Mouse (Mus musculus): ENCODE measurements at regions not wholly inside any gene's neighbourhood (a gene's known extent, or its start where the extent isn't known, plus 50 kb on each side); places are given as distances from the start of the nearest gene placed in this dataset.

DNA sequence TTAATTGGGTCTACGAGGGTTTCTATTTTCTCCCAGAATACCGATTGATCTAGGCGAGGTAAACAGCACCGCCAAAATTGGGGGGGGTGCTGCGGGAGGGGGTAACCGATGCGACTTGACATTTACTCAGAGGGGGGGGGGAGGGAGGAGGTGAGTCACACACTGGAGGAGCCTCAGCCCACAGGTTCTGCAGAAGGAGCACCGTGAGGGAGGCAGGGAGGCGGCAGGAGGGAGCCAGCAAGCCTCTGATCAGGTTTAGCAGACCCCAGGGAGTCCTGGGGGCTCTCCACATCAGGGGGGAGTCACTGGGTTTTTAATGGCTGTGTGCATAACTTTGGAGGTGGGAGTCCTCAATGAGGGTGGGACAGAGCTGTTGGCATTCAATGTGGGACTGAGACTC is 51.3 kb upstream of the Ier5l start:
- DNase-seq = no peak

DNA sequence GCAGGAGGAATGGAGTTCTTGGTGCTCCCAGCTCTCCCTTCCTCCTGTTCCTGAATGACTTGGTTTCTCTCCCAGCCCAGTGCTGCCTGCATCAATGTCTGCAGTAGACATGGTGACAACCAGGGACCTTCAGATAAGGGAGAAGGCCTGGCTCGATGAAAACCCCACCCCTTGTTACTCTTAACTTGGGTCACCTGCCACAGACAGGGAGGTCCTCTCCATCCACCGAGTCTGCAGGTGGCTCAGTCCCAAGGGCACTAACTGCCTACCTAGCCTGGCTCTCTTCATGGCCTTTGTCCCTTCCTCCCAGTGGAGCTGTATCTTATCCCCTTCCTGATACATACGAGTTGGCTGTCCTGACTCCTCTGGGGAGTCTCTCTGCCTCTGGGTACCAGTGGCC is 51.8 kb upstream of the Ier5l start:
- DNase-seq = no peak

- DNase-seq = no peak
Measured at GRCm38 (mm10) chr2:30527495-30527894, 53.5 kb upstream of the Ier5l start.

GRCm38 (mm10) chr2:30532948-30533347 is 58.9 kb upstream of the Ier5l start:
- DNase-seq = no peak

- DNase-seq = no peak
Measured at GRCm38 (mm10) chr2:30533367-30533766, 59.3 kb upstream of the Ier5l start.

GRCm38 (mm10) chr2:30534485-30534884 is 60.4 kb upstream of the Cstad start:
- no peak for DNase-seq

- DNase-seq = no peak
Measured at GRCm38 (mm10) chr2:30539305-30539704, 55.5 kb upstream of the Cstad start.

DNA sequence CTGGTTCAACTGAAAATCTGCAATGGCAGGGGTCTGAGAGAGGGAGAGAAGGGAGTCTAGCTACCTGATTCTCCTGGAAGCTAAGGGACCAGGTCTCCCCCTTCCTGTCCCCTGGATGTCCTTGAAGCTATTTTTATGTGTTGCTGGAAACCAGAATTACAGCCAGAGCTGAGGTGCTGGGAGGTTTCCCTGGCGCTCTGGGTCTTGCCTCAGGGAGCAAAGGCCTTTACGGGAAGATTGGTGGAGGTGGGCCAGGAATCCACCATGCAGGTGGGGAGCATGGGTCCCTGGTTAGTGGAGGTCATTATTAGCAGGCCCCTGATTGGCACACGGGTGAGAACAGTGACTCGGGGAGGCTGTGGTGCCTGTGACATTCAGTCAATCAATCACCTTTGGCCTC is 53.3 kb upstream of the Cstad start:
- no peak for DNase-seq

DNA sequence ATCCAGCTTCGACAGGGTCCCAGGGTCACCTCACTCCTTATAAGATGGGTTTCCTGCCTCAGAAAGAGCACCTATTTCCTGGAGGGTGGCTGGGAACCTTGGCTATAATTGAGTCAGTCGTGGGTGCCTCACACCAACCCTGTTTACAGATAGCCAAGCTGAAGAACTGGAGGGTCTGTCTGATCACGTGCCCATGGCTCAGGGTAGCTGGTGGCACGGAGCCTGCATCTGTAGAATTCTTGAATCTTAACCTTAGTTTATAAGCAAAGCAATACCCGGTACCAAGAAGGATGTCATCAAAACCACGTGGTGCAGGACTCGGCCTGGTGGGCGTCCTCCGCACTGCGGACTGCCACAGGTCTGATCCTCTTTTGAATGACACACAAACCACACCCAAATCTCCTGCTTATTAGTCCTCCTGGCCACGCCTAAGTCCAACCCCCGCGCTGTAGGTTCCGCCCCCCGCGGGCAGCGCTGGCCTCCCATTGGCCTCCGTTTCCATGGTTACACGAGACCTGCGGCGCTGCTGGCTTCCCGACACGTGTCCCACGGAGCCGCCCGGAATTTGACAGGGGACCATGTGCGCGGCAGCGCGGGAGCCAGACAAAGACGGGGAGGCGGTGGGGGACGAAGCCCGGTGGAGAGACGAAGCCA is 49.9 kb upstream of the Cstad start:
- peak; percentile 90 for DNase-seq

All from cerebellum, adult 11-12 months (tissue).